Mouse (Mus musculus) cerebellum, adult 2 months (tissue): ENCODE results near the gene Ndufa13.
A peak's percentile ranks its signal among the peaks of the same experiment; 100 is the strongest.

ENCODE experiments used
- CTCF ChIP-seq: fragments of 200-500 bp; IDR thresholded peaks from 2 replicates; pipeline ENCODE4 v1.5.1; 2011; ENCODE audit warnings: low read depth, mild to moderate bottlenecking, control low read depth, low read length, moderate library complexity, borderline replicate concordance; ENCODE audit not compliant: insufficient read depth
- POLR2A ChIP-seq: fragments of 200-500 bp; IDR thresholded peaks from 2 replicates; pipeline ENCODE4 v1.6.1; 2011; ENCODE audit warnings: low read length, control low read depth, borderline replicate concordance; ENCODE audit not compliant: insufficient read depth

DNA sequence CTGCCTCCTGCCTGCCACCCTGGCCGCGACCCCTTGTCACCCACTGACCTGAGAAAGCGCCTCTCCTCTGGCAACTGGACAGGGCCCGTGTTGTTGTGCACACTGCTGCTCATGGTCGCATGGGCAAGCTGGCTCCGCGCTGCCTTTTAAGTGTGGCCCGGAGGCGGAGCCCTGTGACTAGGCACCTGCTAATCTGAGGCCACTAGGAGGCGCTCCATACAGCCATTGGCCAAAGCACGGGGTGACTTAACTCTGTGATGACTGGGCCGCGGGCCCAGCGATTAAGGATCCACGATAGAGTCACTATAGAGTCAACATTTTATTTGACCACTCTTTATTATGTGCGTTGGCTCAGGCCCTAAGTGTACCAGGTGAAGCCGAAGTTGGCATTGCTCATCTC is 8.5 kb downstream of the Ndufa13 start:
- TF ChIP-seq CTCF (peak; percentile 48; the same call in 1 of the 2 replicates), POLR2A (no peak)
